Mouse (Mus musculus) bone marrow macrophage, adult 2 months (primary cell): ENCODE measurements around the gene Apoa2.

Source experiments
- CTCF ChIP-seq: IDR thresholded peaks from 2 replicates; pipeline ENCODE4 v1.5.1; 2012; ENCODE audit warnings: low read depth, mild to moderate bottlenecking, low read length, moderate library complexity
- POLR2A ChIP-seq: IDR thresholded peaks from 2 replicates; pipeline ENCODE4 v1.6.1; 2012; ENCODE audit warnings: mild to moderate bottlenecking, low read depth, low read length, borderline replicate concordance

GRCm38 (mm10) chr1:171193093-171193840 lies 31.6 kb upstream of the Apoa2 start:
- TF ChIP-seq POLR2A: no peak
- TF ChIP-seq CTCF: no peak
